Mouse (Mus musculus) heart, adult 10 weeks (tissue): ENCODE data around the gene Nova2. TPM values are rescaled to one million over a fixed set of nuclear protein-coding genes. Genes with fewer than 3 reads are reported as not detected.

Experiments
- polyA plus RNA-seq: library from polyadenylated mRNA; stranded (reverse); fragments of 350-450 nt; fragmentation: Illumina TruSeq; extraction: RNeasy Lipid Tissue Mini Kit (QIAGEN cat#74804); gene quantifications from one replicate; pipeline ENCODE4 v1.2.3, GENCODE M21; 2014; ENCODE audit warnings: low read depth, low replicate concordance

The Nova2 gene
- polyA plus RNA-seq, result 2.2 TPM

GRCm38 (mm10) chr7:18925162-18925938, at the start of gene Nova2:
Gene Nova2 (plus strand): TSS chr7:18925888.

GRCm38 (mm10) chr7:18910241-18910831, 15.4 kb upstream of the Nova2 start, which contains the start of gene Ccdc61:
Gene Ccdc61 (minus strand): TSS chr7:18910415.

GRCm38 (mm10) chr7:18987100-18987499, 61.4 kb downstream of the Nova2 start, which contains the start of gene Nanos2:
Gene Nanos2 (plus strand): TSS chr7:18987400.

GRCm38 (mm10) chr7:18990601-18991295, 65.1 kb downstream of the Nova2 start, which contains the start of gene Mypop:
Gene Mypop (plus strand): TSS chr7:18991245.

GRCm38 (mm10) chr7:19003902-19004630, 78.4 kb downstream of the Nova2 start, which contains the start of gene Irf2bp1:
Gene Irf2bp1 (plus strand): TSS chr7:19004044.

Other genes starting within 250 kb of the Nova2 start
- not detected for gene Psg20, start 239.7 kb upstream of the Nova2 start, polyA plus RNA-seq
- gene Psg22, start 207.8 kb upstream of the Nova2 start, polyA plus RNA-seq, result not detected
- gene Psg19, start 127.4 kb upstream of the Nova2 start, polyA plus RNA-seq, result not detected
- gene Psg17, start 104.3 kb upstream of the Nova2 start, polyA plus RNA-seq, result not detected
- gene Mill2, start 85.9 kb upstream of the Nova2 start, polyA plus RNA-seq, result 8.8 TPM
- not detected for gene Pglyrp1, start 54.6 kb upstream of the Nova2 start, polyA plus RNA-seq
- 16.2 TPM for gene Ccdc61, start 15.5 kb upstream of the Nova2 start, polyA plus RNA-seq
- not detected for gene Nanos2, start 61.5 kb downstream of the Nova2 start, polyA plus RNA-seq
- gene Mypop, start 65.4 kb downstream of the Nova2 start, polyA plus RNA-seq, result 3.9 TPM
- 15.7 TPM for gene Irf2bp1, start 78.2 kb downstream of the Nova2 start, polyA plus RNA-seq
- not detected for gene Foxa3, start 97.7 kb downstream of the Nova2 start, polyA plus RNA-seq
- 84.9 TPM for gene Sympk, start 98.5 kb downstream of the Nova2 start, polyA plus RNA-seq
- not detected for gene Rsph6a, start 128.8 kb downstream of the Nova2 start, polyA plus RNA-seq
- 61.5 TPM for gene Dmwd, start 150.3 kb downstream of the Nova2 start, polyA plus RNA-seq
- gene Dmpk, start 158.0 kb downstream of the Nova2 start, polyA plus RNA-seq, result 569 TPM
- gene Six5, start 168.7 kb downstream of the Nova2 start, polyA plus RNA-seq, result 11.9 TPM
- not detected for gene Gm4969, start 192.5 kb downstream of the Nova2 start, polyA plus RNA-seq
- 4.0 TPM for gene Fbxo46, start 194.0 kb downstream of the Nova2 start, polyA plus RNA-seq
- 5.1 TPM for gene Qpctl, start 223.4 kb downstream of the Nova2 start, polyA plus RNA-seq
- 49.9 TPM for gene Snrpd2, start 223.8 kb downstream of the Nova2 start, polyA plus RNA-seq
- 0.89 TPM for gene Gipr, start 240.2 kb downstream of the Nova2 start, polyA plus RNA-seq